Mouse (Mus musculus): ENCODE results near the gene Nmrk1. TPM values are rescaled to one million over a fixed set of nuclear protein-coding genes. Genes with fewer than 3 reads are reported as not detected.
"Not testable (repeated sequence)": the region's sequence is repeated elsewhere in the genome, so short reads cannot be mapped to it uniquely, and the experiment has no call there.

Gene Nmrk1
- 6.2 and 6.6 TPM in 2 replicates for polyA plus RNA-seq (2014; fragmentation: Nextera tagmentation; extraction: Ambion mirVana)

GRCm38 (mm10) chr19:18631644-18632219 is at the start of gene Nmrk1, which contains the start of gene Ostf1:
TSS of gene Nmrk1 (plus strand) at chr19:18631950.
TSS of gene Ostf1 (minus strand) at chr19:18631823.
- H3K27me3 ChIP-seq (ENCODE audit: control insufficient read depth, insufficient read depth, low read length): no peaks in the 10 kb centered on the region
- peak within 1 kb of the TSS; percentile 69 for H3K4me3 ChIP-seq (replicated peaks; ENCODE audit: low read length)
- peak within 1 kb of the TSS; percentile 63 for H3K9ac ChIP-seq
- peak within 1 kb of the TSS; percentile 58 for H3K27ac ChIP-seq
- no peaks in the 10 kb centered on the region for H3K9me3 ChIP-seq (ENCODE audit: control insufficient read depth, low read length)
- ATAC-seq (ENCODE audit: low FRiP score): peak; percentile 99
- peak; percentile 88 for DNase-seq (ENCODE audit: low spot score)
- peak within 1 kb of the TSS; percentile 95 for H3K4me2 ChIP-seq (replicated peaks)
- peaks cover 11% of the 10 kb centered on the region; the same call in 1 of the 2 replicates for H3K4me1 ChIP-seq (replicated peaks; ENCODE audit: control insufficient read depth, insufficient read depth, low read length)
- 1% methylated on average over 46 of the region's 51 CpGs for WGBS
- no peaks in the 10 kb centered on the region for H3K36me3 ChIP-seq (replicated peaks; ENCODE audit: control insufficient read depth, insufficient read depth)

DNA sequence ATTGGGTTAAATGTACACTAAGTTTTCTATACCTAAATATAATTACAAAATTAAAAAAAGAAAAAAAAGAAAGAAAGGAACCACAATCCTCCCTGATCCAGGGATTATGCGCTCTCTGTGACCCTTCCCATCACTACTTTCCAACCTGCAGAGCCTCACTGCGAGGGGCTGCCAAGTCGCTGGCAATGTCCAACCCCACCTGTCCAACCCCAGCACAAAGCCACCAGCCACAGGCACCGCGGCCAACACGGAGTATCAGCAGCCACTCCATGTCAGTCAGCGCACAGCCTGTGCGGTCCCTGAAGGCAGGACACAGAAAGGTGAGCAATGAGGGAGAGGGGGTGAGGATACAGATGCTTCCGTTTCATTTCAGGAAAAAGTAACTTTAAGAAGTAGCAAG is 49.5 kb upstream of the Nmrk1 start:
- 95% methylated on average over 9 of the region's 9 CpGs for WGBS
- H3K36me3 ChIP-seq (replicated peaks; ENCODE audit: control insufficient read depth, insufficient read depth): no peaks in the 10 kb centered on the region
- ATAC-seq (ENCODE audit: low FRiP score) (no peak), DNase-seq (ENCODE audit: low spot score) (no peak)
- no peaks in the 10 kb centered on the region for H3K9me3 ChIP-seq (ENCODE audit: control insufficient read depth, low read length)
- no peak overlapping the region for H3K27ac ChIP-seq
- no peaks in the 10 kb centered on the region for H3K27me3 ChIP-seq (ENCODE audit: control insufficient read depth, insufficient read depth, low read length)
- no peak overlapping the region for H3K4me2 ChIP-seq (replicated peaks)
- H3K4me3 ChIP-seq (replicated peaks; ENCODE audit: low read length): no peak overlapping the region
- peaks cover 7% of the 10 kb centered on the region for H3K4me1 ChIP-seq (replicated peaks; ENCODE audit: control insufficient read depth, insufficient read depth, low read length)
- no peak overlapping the region for H3K9ac ChIP-seq

- WGBS: 93% methylated on average over 6 of the region's 6 CpGs
- no peak for DNase-seq (ENCODE audit: low spot score)
- no peaks in the 10 kb centered on the region for H3K27me3 ChIP-seq (ENCODE audit: control insufficient read depth, insufficient read depth, low read length)
- peaks cover 7% of the 10 kb centered on the region for H3K4me1 ChIP-seq (replicated peaks; ENCODE audit: control insufficient read depth, insufficient read depth, low read length)
- H3K36me3 ChIP-seq (replicated peaks; ENCODE audit: control insufficient read depth, insufficient read depth): no peaks in the 10 kb centered on the region
- no peaks in the 10 kb centered on the region for H3K9me3 ChIP-seq (ENCODE audit: control insufficient read depth, low read length)
- H3K4me3 ChIP-seq (replicated peaks; ENCODE audit: low read length): no peak overlapping the region
- no peak for ATAC-seq (ENCODE audit: low FRiP score)
- H3K9ac ChIP-seq: no peak overlapping the region
- no peak overlapping the region for H3K4me2 ChIP-seq (replicated peaks)
- H3K27ac ChIP-seq: no peak overlapping the region
These were observed 48.9 kb upstream of the Nmrk1 start for GRCm38 (mm10) chr19:18582887-18583286.

- H3K9me3 ChIP-seq (ENCODE audit: control insufficient read depth, low read length): no peaks in the 10 kb centered on the region
- DNase-seq (ENCODE audit: low spot score): no peak
- H3K4me1 ChIP-seq (replicated peaks; ENCODE audit: control insufficient read depth, insufficient read depth, low read length): peaks cover 2% of the 10 kb centered on the region
- H3K9ac ChIP-seq: no peak overlapping the region
- no peak for ATAC-seq (ENCODE audit: low FRiP score)
- H3K4me2 ChIP-seq (replicated peaks): no peak overlapping the region
- no peak overlapping the region for H3K27ac ChIP-seq
- H3K27me3 ChIP-seq (ENCODE audit: control insufficient read depth, insufficient read depth, low read length): no peaks in the 10 kb centered on the region
- 97% methylated on average over 4 of the region's 4 CpGs for WGBS
- H3K4me3 ChIP-seq (replicated peaks; ENCODE audit: low read length): no peak overlapping the region
- H3K36me3 ChIP-seq (replicated peaks; ENCODE audit: control insufficient read depth, insufficient read depth): no peaks in the 10 kb centered on the region
These were observed 48.0 kb upstream of the Nmrk1 start for GRCm38 (mm10) chr19:18583706-18584105.

- no peak for DNase-seq (ENCODE audit: low spot score)
- no peak for ATAC-seq (ENCODE audit: low FRiP score)
- 93% methylated on average over 7 of the region's 7 CpGs for WGBS
These were observed 47.1 kb upstream of the Nmrk1 start for GRCm38 (mm10) chr19:18584621-18585020.

DNA sequence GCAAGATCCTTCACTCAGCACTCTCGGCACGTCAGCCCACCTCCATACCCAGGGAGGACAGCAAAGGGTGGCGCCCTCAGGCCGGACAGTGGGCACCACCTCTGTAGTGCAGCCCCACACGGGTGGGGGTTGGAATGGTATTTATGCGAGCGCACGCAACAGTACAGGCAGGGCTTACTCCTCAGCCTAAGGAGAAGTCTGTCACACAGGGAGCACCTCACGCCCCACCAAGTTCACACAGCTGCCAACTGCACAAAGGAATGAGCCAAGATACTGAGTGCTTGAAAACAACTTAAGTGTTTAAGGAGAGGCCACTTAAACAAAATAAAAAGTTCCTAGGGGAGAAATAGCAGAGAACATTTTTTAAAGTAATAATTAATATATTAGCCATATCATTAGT is 44.6 kb upstream of the Nmrk1 start:
- ATAC-seq (ENCODE audit: low FRiP score): no peak
- no peak for DNase-seq (ENCODE audit: low spot score)
- 93% methylated on average over 9 of the region's 9 CpGs for WGBS

More at GRCm38 (mm10) chr19:18584621-18585020, 47.1 kb upstream of the Nmrk1 start:
- H3K9me3 ChIP-seq (ENCODE audit: control insufficient read depth, low read length): no peaks in the 10 kb centered on the region
- H3K9ac ChIP-seq: no peak overlapping the region
- no peak overlapping the region for H3K27ac ChIP-seq
- H3K4me2 ChIP-seq (replicated peaks): no peak overlapping the region
- H3K4me3 ChIP-seq (replicated peaks; ENCODE audit: low read length): no peak overlapping the region
- no peaks in the 10 kb centered on the region for H3K27me3 ChIP-seq (ENCODE audit: control insufficient read depth, insufficient read depth, low read length)
- H3K4me1 ChIP-seq (replicated peaks; ENCODE audit: control insufficient read depth, insufficient read depth, low read length): no peaks in the 10 kb centered on the region
- H3K36me3 ChIP-seq (replicated peaks; ENCODE audit: control insufficient read depth, insufficient read depth): no peaks in the 10 kb centered on the region

DNA sequence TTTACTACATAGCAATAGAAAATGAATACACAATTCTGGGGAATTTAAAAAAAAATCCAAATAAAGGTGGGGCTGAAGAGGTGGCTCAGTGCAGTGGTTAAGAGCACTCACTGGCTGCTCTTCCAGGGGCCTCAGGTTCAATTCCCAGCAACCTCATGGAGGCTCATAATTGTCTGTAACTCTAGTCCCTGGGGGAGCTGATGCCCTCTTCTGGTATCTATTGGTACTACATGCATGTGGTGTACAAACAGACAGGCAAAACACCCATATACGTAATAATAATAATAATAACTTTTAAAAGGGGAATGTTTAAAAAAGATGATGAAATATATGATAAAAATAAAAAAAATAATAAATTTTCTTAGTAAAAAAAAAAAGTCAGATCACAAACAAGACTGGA is 43.5 kb upstream of the Nmrk1 start:
- 89% methylated on average over 1 of the region's 1 CpGs for WGBS
- Histone ChIP-seq H3K36me3 (replicated peaks; ENCODE audit: control insufficient read depth, insufficient read depth) (no peaks in the 10 kb centered on the region), H3K9ac (no peak overlapping the region), H3K4me3 (replicated peaks; ENCODE audit: low read length) (no peak overlapping the region), H3K9me3 (ENCODE audit: control insufficient read depth, low read length) (no peaks in the 10 kb centered on the region), H3K4me2 (replicated peaks) (no peak overlapping the region), H3K4me1 (replicated peaks; ENCODE audit: control insufficient read depth, insufficient read depth, low read length) (0 out of 2 replicates have a peak, but pooled peaks cover 4% of the 10 kb centered on the region), H3K27me3 (ENCODE audit: control insufficient read depth, insufficient read depth, low read length) (no peaks in the 10 kb centered on the region), H3K27ac (no peak overlapping the region)
- no peak for DNase-seq (ENCODE audit: low spot score)
- no peak for ATAC-seq (ENCODE audit: low FRiP score)

More for the DNA sequence above, 44.6 kb upstream of the Nmrk1 start:
- H3K9ac ChIP-seq: no peak overlapping the region
- H3K4me2 ChIP-seq (replicated peaks): no peak overlapping the region
- H3K4me3 ChIP-seq (replicated peaks; ENCODE audit: low read length): no peak overlapping the region
- 0 out of 2 replicates have a peak, but pooled peaks cover 4% of the 10 kb centered on the region for H3K4me1 ChIP-seq (replicated peaks; ENCODE audit: control insufficient read depth, insufficient read depth, low read length)
- H3K36me3 ChIP-seq (replicated peaks; ENCODE audit: control insufficient read depth, insufficient read depth): no peaks in the 10 kb centered on the region
- no peaks in the 10 kb centered on the region for H3K27me3 ChIP-seq (ENCODE audit: control insufficient read depth, insufficient read depth, low read length)
- H3K9me3 ChIP-seq (ENCODE audit: control insufficient read depth, low read length): no peaks in the 10 kb centered on the region
- no peak overlapping the region for H3K27ac ChIP-seq

- not testable (repeated sequence) for DNase-seq (ENCODE audit: low spot score); H3K27ac ChIP-seq; ATAC-seq (ENCODE audit: low FRiP score); H3K4me2 ChIP-seq (replicated peaks); H3K9me3 ChIP-seq (ENCODE audit: control insufficient read depth, low read length); H3K4me3 ChIP-seq (replicated peaks; ENCODE audit: low read length); H3K36me3 ChIP-seq (replicated peaks; ENCODE audit: control insufficient read depth, insufficient read depth); H3K27me3 ChIP-seq (ENCODE audit: control insufficient read depth, insufficient read depth, low read length); H3K4me1 ChIP-seq (replicated peaks; ENCODE audit: control insufficient read depth, insufficient read depth, low read length); H3K9ac ChIP-seq
- 97% methylated on average over 10 of the region's 10 CpGs for WGBS
These were observed 42.9 kb upstream of the Nmrk1 start for GRCm38 (mm10) chr19:18588801-18589200.

DNA sequence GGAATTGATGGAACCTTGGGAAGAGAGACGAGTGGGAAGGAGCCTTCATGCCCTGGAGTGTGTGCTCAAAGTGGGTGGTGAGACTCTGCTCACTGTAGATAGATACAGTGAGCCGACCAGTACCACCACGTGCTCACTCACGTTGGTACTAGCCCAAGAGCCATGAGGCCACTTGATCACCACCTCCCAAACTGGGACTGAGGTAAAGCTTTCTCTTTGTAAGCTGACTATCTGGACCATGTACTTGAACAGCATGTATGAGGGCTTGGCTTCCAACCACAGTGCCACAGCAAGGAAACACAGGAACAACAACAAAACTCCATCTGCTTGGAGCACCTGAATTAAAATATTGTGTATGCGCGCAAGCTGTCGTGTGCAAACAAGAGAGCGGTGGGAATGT is 42.5 kb upstream of the Nmrk1 start:
- WGBS: 95% methylated on average over 8 of the region's 8 CpGs
- Histone ChIP-seq H3K4me1 (replicated peaks; ENCODE audit: control insufficient read depth, insufficient read depth, low read length) (0 out of 2 replicates have a peak, but pooled peaks cover 4% of the 10 kb centered on the region), H3K27ac (no peak overlapping the region), H3K9ac (no peak overlapping the region), H3K27me3 (ENCODE audit: control insufficient read depth, insufficient read depth, low read length) (no peaks in the 10 kb centered on the region), H3K9me3 (ENCODE audit: control insufficient read depth, low read length) (no peaks in the 10 kb centered on the region), H3K36me3 (replicated peaks; ENCODE audit: control insufficient read depth, insufficient read depth) (no peaks in the 10 kb centered on the region), H3K4me3 (replicated peaks; ENCODE audit: low read length) (no peak overlapping the region), H3K4me2 (replicated peaks) (no peak overlapping the region)
- no peak for DNase-seq (ENCODE audit: low spot score)
- no peak for ATAC-seq (ENCODE audit: low FRiP score)
